Mouse (Mus musculus) ES-E14 (cell line): Measurements from ENCODE around the gene Pam.

Experiments
- HCFC1 ChIP-seq: IDR thresholded peaks from 2 replicates; pipeline ENCODE4 v1.6.1; 2012; ENCODE audit warnings: low read length, inconsistent platforms, borderline replicate concordance; ENCODE audit not compliant: insufficient read depth
- ZC3H11A ChIP-seq: IDR thresholded peaks from 2 replicates; pipeline ENCODE4 v1.6.1; 2012; ENCODE audit warnings: low read depth, mild to moderate bottlenecking, inconsistent platforms, low read length, borderline replicate concordance
- ZNF384 ChIP-seq: IDR thresholded peaks from 2 replicates; pipeline ENCODE4 v1.6.1; 2012; ENCODE audit warnings: low read depth, low read length, inconsistent platforms

GRCm38 (mm10) chr1:98096396-98096935 is 1.0 kb upstream of the Pam start:
- TF ChIP-seq ZC3H11A (no peak), HCFC1 (no peak), ZNF384 (no peak)
